Mouse (Mus musculus) heart, postnatal 0 days (tissue): Measurements from ENCODE around the gene Abracl. TPM values are rescaled to one million over a fixed set of nuclear protein-coding genes. Genes with fewer than 3 reads are reported as not detected.

Experiments
- ATAC-seq: fragments of 200-750 bp; cut with Nextera tagmentation; 2 replicates; pipeline ENCODE4 v1.8.0; 2017; ENCODE audit warnings: low read depth, moderate number of reproducible peaks, moderate library complexity; ENCODE audit not compliant: insufficient read depth
- DNase-seq: peaks from one replicate; pipeline ENCODE4 v3.0.0-alpha.2; 2016; ENCODE audit warnings: low spot score
- H3K27ac ChIP-seq: fragments of 300-500 bp; sonication (generic); 2 replicates; pipeline ENCODE4 v1.5.1; 2014; ENCODE audit warnings: low read depth, mild to moderate bottlenecking
- H3K27me3 ChIP-seq: fragments of 300-500 bp; sonication (generic); 2 replicates; pipeline ENCODE4 v1.6.1; 2014; ENCODE audit warnings: low read length, mixed read lengths; ENCODE audit not compliant: control insufficient read depth, insufficient read depth
- H3K36me3 ChIP-seq: fragments of 300-500 bp; sonication (generic); replicated peaks from 2 replicates; pipeline ENCODE4 v1.6.1; 2014; ENCODE audit warnings: low read length, mixed read lengths; ENCODE audit not compliant: control insufficient read depth, insufficient read depth
- H3K4me1 ChIP-seq: fragments of 300-500 bp; sonication (generic); 2 replicates; pipeline ENCODE4 v1.6.1; 2014; ENCODE audit warnings: antibody characterized with exemption; ENCODE audit not compliant: control insufficient read depth, insufficient read depth
- H3K4me2 ChIP-seq: fragments of 300-500 bp; sonication (generic); 2 replicates; pipeline ENCODE4 v1.6.1; 2014; ENCODE audit warnings: low read depth, mild to moderate bottlenecking, low read length, moderate library complexity
- H3K4me3 ChIP-seq: fragments of 300-500 bp; sonication (generic); 2 replicates; pipeline ENCODE4 v1.5.1; 2014; ENCODE audit warnings: low read depth, low read length
- H3K9ac ChIP-seq: fragments of 300-500 bp; sonication (generic); replicated peaks from 2 replicates; pipeline ENCODE4 v1.6.1; 2014; ENCODE audit warnings: low read depth, low read length, mixed read lengths
- H3K9me3 ChIP-seq: fragments of 300-500 bp; sonication (generic); replicated peaks from 2 replicates; pipeline ENCODE4 v1.6.1; 2016; ENCODE audit warnings: low read length; ENCODE audit not compliant: control insufficient read depth
- CTCF ChIP-seq: IDR thresholded peaks from 2 replicates; pipeline ENCODE4 v1.5.1; 2016; ENCODE audit warnings: antibody characterized with exemption, control low read depth, low read depth
- EP300 ChIP-seq: IDR thresholded peaks from 2 replicates; pipeline ENCODE4 v1.6.1; 2016; ENCODE audit warnings: antibody characterized with exemption, low read depth
- WGBS: fragments of 180-500 bp; shearing (Covaris S2); extraction: QIAGEN DNeasy Blood & Tissue Kit; methylation state at CpG from one replicate; pipeline ENCODE4 v1.1.7; 2014; 5-methylcytosine and 5-hydroxymethylcytosine counted together
- polyA plus RNA-seq: library from polyadenylated mRNA; unstranded; fragments of >200 nt; fragmentation: Nextera tagmentation; extraction: Ambion mirVana; gene quantifications from 2 replicates; pipeline ENCODE4 v1.2.1, GENCODE M21; 2015
- total RNA-seq: library from RNA; depleted of rRNA; stranded (reverse); fragments of >200 nt; gene quantifications from 2 replicates; pipeline ENCODE4 v1.2.3, GENCODE M21; 2014; ENCODE audit warnings: low replicate concordance

The Abracl gene
- total and polyA plus RNA-seq, 2 experiments from 2014 or later, result 84.3 to 288 TPM

DNA sequence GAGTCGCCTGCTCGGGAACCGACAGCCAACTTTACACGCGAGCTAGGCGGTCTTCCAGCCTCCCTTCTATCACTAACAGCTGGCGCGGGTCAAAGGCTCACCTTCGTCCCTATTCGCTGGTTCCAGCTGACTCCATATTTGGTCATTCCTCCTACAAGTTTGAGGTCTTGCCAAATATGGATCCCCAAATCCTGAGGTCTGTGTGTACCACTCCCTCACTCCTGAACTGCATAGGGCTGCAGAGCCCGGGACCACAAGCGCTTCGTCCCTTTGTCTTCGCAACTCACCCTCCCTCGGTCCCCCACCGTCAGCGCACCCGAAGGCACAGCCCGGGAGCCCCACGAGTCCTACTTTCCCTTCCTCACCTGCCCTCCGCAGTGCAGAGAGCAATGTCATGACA, 776 bp downstream of the Abracl start:
- H3K36me3 ChIP-seq, result peaks cover 15% of the 10 kb centered on the region; the same call in 1 of the 2 replicates
- H3K4me2 ChIP-seq, result peak overlapping the region; percentile 77
- H3K9me3 ChIP-seq, result no peaks in the 10 kb centered on the region
- no peak for TF ChIP-seq EP300
- TF ChIP-seq CTCF, result no peak
- WGBS, result 0% methylated on average over 21 of the region's 21 CpGs
- peak overlapping the region; percentile 98 for H3K27ac ChIP-seq
- peak overlapping the region; percentile 76 for H3K4me3 ChIP-seq
- H3K4me1 ChIP-seq, result peaks cover 9% of the 10 kb centered on the region; the same call in 1 of the 2 replicates
- DNase-seq (peak; percentile 93), ATAC-seq (peak; percentile 87)
- no peaks in the 10 kb centered on the region for H3K27me3 ChIP-seq
- H3K9ac ChIP-seq, result peak overlapping the region; percentile 88

DNA sequence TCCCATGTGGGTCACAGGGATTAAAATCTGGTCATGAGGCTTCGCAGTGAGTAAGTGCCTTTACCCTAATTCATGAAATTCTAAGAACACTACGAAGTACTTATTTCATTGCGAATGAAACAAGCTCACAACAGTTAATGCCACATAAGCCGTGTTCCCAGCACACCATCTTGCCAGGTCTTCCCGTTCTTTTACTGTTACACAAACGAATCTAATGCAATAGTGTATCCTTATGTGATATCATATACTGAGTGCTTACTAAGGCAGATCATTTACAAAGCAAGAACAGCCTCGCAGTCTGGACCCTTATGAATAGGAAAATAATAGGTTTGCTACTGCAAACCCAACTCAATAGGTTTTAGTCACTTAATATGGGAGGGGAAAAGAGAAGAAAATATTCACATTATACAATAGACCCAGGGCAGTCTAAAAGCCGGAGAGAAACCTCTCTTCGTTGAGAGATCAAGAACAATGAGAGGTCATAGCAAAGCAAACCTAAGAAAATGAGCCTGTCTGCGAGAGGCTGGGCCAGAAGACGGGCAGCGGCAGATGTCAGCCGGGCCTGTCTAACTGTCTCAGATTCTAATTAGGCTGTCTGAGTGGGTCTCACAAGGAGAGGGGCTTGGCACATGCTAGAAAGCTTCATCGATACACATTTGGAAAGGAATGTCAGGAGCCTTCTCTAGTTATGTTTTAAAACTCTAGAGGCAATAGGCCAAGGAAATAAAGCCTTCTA, 1.3 kb downstream of the Abracl start:
- ATAC-seq (peak; percentile 18; the same call in 1 of the 2 replicates), DNase-seq (no peak)
- H3K4me3 ChIP-seq, result peak overlapping the region; percentile 76
- peak overlapping the region; percentile 88 for H3K9ac ChIP-seq
- no peaks in the 10 kb centered on the region for H3K9me3 ChIP-seq
- H3K4me2 ChIP-seq, result peak overlapping the region; percentile 77
- H3K4me1 ChIP-seq, result peaks cover 9% of the 10 kb centered on the region; the same call in 1 of the 2 replicates
- H3K27me3 ChIP-seq, result no peaks in the 10 kb centered on the region
- TF ChIP-seq CTCF, result no peak
- no peak for TF ChIP-seq EP300
- peak overlapping the region; percentile 98 for H3K27ac ChIP-seq
- 29% methylated on average over 14 of the region's 14 CpGs for WGBS
- H3K36me3 ChIP-seq, result peaks cover 20% of the 10 kb centered on the region

DNA sequence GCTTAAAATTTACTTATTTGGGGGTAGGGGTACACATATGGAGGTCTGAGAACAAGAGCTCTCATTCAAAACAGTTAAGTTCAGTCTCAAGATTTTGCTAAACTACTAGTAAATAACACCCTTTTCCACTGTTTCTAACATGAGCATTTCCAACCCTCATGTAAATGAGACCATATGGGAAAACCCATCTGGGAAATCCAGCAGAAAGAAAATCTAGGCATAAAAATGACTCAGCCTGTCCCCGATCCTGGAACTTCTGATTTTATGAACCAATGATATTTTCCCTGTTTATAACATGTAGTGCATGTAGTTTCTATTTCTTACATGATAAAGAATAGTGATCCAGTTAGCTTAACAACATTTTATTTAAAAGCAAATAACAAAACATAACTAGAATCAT, 2.2 kb downstream of the Abracl start:
- Histone ChIP-seq H3K4me2 (no peak overlapping the region; the same call in 1 of the 2 replicates), H3K9me3 (no peaks in the 10 kb centered on the region), H3K36me3 (peaks cover 28% of the 10 kb centered on the region), H3K4me1 (peaks cover 9% of the 10 kb centered on the region; the same call in 1 of the 2 replicates), H3K27me3 (no peaks in the 10 kb centered on the region), H3K27ac (no peak overlapping the region), H3K9ac (no peak overlapping the region), H3K4me3 (0 out of 2 replicates have a peak overlapping the region, but pooled peaks have one; percentile 76)
- WGBS, result 87% methylated on average over 1 of the region's 1 CpGs
- TF ChIP-seq EP300 (no peak), CTCF (no peak)
- DNase-seq, result no peak
- no peak for ATAC-seq

DNA sequence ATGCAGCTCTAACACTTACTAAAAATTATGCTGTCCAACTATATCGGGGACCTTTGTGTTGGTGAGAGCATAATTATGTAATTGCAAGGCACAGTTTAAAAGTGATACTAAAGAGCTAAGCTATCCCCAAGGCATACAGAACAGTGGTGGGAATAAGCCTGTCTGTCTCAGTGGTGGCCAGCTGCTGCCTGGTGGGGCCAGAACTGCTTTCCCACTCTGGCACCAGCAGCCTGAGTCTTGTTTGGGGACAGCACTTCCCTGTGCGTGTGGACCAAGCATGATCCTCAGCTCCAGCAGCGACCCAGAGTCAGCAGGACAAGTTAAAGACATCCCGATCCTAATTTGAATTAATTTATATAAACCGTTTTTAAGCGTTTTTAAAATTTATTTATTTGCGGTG, 2.6 kb downstream of the Abracl start:
- Histone ChIP-seq H3K27ac (no peak overlapping the region), H3K9ac (no peak overlapping the region), H3K4me1 (peaks cover 9% of the 10 kb centered on the region; the same call in 1 of the 2 replicates), H3K9me3 (no peaks in the 10 kb centered on the region), H3K36me3 (peaks cover 28% of the 10 kb centered on the region), H3K4me3 (no peak overlapping the region), H3K4me2 (no peak overlapping the region; the same call in 1 of the 2 replicates), H3K27me3 (no peaks in the 10 kb centered on the region)
- whole genome bisulfite sequencing, result 79% methylated on average over 7 of the region's 7 CpGs
- DNase-seq (no peak), ATAC-seq (no peak)
- no peak for TF ChIP-seq CTCF
- no peak for TF ChIP-seq EP300

DNA sequence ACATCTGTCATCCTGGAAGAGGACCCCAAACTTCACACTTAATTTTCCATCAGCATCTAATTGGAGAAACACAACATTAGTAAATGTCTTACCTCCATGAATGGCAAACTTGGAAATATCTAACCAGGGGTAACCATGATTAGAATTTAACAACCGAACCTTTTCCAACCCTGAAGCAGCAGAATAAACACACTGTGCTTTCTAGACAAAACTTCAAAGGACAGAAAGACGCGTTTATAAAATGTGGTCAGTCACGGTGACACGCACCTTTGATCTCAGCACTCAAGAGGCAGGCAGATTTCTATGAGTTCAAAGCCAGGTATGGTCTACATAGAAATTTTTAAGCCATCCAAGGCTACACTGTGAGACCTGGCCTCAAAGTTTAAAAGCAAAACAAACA, 11.3 kb downstream of the Abracl start:
- Histone ChIP-seq H3K4me2 (no peak overlapping the region), H3K27me3 (no peaks in the 10 kb centered on the region), H3K27ac (no peak overlapping the region), H3K9me3 (no peaks in the 10 kb centered on the region), H3K4me1 (no peaks in the 10 kb centered on the region; the same call in 1 of the 2 replicates), H3K4me3 (no peak overlapping the region), H3K36me3 (peaks cover 36% of the 10 kb centered on the region), H3K9ac (no peak overlapping the region)
- ATAC-seq (no peak), DNase-seq (no peak)
- 91% methylated on average over 5 of the region's 5 CpGs for WGBS
- TF ChIP-seq CTCF, result no peak
- TF ChIP-seq EP300, result no peak

DNA sequence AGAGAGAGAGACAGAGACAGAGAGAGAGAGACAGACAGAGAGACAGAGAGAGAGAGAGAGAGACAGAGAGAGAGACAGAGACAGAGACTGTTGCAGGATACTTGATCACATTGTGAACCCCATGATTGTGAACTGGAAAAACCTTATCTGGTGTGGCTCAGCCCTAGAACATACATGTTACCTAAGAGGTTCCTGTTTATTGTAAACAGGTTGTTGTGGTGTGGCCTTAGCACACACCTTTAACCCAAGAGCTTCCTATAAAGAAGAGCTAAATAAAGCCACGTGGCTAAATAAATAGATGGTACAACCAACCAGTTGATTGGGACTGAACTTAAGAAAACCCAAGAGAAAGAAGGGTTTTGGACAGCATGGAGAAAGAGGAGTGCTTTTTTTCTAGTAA, 13.3 kb downstream of the Abracl start:
- TF ChIP-seq EP300, result no peak
- TF ChIP-seq CTCF, result no peak

More for the DNA sequence above, 13.3 kb downstream of the Abracl start:
- Histone ChIP-seq H3K27ac (no peak overlapping the region), H3K4me3 (no peak overlapping the region), H3K27me3 (no peaks in the 10 kb centered on the region), H3K36me3 (peaks cover 28% of the 10 kb centered on the region), H3K9me3 (no peaks in the 10 kb centered on the region), H3K9ac (no peak overlapping the region), H3K4me1 (peaks cover 5% of the 10 kb centered on the region), H3K4me2 (no peak overlapping the region)
- WGBS, result 87% methylated on average over 1 of the region's 1 CpGs
- DNase-seq (no peak), ATAC-seq (no peak)
